Mouse (Mus musculus): ENCODE data around the gene Tmem255b.

Tmem255b gene

DNA sequence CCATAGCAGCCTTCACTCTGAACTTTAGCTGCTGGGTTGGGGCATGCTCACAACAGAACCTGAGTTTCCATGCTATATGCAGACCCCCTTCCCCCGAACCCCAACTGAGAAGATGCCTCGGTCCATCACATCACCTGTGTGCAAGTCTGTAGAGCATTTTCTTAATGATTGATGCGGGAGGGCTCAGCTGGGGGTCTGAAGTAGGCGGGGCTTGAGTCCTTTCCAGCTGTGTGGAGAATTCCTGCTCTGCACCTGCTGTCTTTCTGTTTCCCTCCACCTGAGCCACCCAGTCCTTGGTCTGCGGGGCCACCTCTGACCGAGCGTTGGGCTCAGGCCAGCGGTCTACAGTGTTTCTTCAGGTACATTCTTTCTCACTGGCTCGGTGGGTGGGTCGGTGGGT lies at the start of gene Tmem255b:
Gene Tmem255b (plus strand): TSS at position 301 of the 400 bp plus-strand sequence.
- DNase-seq (ENCODE audit: low spot score in 2 of 2) = no peak

DNA sequence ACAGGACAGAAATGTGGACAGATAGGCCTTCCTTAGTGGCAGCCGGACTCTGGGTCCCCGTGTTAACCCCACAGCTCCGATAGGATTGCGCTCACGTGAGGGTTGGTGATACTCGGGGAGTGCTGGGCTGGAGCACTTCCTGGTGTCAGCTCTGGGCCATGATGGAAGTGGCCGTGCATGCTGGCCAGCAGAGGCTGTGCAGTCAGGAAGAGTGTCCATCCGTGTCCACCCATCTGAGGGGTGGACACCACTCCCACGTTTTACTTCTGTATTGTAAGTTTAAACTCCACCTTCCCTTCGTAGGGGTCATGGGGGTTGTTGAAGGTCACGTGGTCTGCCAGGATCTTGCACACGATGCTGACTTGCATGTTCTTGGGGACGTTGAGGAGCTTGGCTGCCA lies 48.6 kb upstream of the Tmem255b start:
- DNase-seq (ENCODE audit: low spot score in 2 of 2) = no peak

DNA sequence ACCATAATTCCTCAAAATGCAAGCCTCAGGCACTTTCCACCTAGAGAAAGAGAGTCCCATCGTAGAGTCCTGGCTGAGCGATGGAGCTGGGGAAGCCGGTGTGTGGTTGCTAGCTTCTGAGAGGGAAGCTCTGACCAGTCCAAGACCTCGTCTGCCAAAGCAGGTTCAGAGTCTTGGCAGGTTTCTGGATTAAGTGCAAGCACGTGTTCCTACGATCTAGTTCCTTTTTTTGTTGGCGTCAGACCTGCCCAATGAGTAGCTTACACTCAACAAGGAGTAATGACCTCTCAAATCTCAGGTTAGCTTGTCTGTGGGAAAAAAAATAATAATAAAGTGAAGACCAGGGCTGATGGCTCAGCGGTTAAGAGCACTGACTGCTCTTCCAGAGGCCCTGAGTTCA lies 47.3 kb upstream of the Tmem255b start:
- no peak for DNase-seq (ENCODE audit: low spot score in 2 of 2)

DNA sequence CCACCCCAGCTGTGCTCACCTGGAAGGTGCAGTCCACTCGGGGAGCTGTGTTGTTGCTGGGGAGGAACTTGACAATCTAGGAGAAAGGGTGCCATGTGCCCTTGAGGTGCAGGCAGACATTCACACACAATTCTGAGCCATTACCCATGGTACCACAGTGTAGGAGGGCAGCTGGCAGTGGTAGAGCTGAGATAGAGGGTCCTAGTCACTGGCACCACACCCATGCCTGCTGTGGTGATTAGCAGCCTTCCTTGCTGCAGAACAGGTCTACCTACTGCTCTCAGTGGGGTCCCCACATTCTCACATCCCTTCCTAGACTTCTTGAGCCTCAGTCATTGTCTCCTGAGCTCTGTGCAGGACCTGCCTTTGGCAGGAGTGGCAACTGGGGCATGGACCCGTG lies 46.2 kb upstream of the Tmem255b start:
- no peak for DNase-seq (ENCODE audit: low spot score in 2 of 2)

DNA sequence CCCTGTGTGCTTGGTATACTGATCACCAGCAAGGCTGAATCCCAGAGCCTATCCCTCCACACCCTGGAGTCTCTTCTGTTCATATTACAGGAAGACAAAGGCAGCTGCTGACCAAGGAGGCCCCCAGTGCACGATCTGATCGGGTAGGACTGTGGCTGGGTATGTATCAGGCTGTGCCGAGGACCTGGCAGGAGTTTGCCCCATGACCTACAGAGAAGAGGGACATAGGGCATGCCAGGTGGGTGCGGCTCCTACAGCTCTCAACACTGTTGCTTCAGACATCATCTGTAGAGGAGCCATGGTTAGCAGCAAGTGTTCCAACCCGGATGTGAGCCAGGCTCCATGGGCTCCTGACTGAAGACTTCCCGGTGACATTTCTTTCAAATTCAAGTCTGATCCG lies 41.1 kb upstream of the Tmem255b start:
- DNase-seq (ENCODE audit: low spot score in 2 of 2) = no peak

DNA sequence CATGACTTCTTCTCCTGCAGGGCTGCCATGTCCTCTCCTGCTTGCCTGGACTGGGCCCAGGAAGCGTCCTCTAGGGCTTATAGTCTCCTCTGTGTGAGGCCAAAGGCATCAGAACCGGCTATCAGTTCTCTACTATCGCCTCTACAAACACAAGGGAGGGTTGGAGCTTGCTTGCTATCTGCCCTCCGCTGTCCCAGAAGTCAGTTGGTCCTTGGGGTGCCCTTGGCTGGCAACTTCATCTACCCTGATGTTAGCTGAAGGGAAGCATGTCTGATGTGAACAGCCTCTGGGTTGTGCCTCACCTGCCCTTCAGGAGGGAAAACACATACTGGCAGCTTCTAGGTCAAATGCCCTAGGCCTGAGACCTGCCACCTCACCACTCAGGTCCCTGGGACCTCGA lies 38.3 kb upstream of the Tmem255b start, which contains the start of gene Atp4b:
Gene Atp4b (minus strand): TSS at position 101 of the 400 bp plus-strand sequence.
- no peak for DNase-seq (ENCODE audit: low spot score in 2 of 2)

DNA sequence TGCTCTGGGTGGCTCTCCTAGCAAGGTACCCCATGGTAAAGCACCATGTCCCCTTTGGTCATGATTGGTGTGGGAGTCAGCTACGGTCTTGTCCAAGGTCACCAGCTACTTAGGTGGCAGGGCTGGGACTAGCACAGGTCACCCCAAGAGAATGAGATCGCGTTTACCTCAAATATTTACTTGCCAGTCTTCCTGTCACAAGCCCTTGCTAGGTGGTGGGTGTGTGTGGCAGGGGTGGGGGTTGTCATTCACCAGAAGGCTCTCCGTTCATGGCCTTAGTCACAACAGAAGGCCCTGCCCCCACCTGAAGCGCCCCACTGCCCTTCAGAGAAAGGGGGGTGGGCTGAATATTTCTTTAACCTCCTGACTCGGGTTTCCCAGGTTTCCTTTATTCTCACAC lies 31.5 kb upstream of the Tmem255b start:
- DNase-seq (ENCODE audit: low spot score in 2 of 2) = no peak

DNA sequence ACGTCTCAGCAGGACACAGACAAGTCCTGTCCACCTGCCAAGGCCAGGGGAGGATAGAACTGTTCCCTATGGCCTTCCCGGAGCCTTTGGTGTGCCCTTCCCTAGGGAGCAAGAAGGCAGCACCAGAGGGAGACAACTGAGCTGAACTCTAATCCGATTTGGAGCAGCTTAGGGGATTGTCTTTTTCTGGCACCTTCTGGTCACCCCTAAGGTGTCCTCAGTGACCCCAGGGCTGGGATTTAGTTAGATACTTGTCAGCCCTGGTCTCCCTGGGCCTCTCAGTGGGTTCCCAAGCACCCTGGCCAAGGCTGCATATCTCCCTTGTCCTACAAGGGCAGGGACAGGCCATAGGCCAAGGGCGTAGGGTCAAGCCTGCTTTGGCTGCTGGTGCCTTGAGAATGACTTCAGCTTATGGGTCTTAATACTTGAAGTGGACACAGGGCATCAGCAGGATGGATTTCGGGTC lies 30.3 kb upstream of the Tmem255b start, which contains the start of gene Grk1:
Gene Grk1 (plus strand): TSS at position 416 of the 466 bp plus-strand sequence.
- no peak for DNase-seq (ENCODE audit: low spot score in 2 of 2)

DNA sequence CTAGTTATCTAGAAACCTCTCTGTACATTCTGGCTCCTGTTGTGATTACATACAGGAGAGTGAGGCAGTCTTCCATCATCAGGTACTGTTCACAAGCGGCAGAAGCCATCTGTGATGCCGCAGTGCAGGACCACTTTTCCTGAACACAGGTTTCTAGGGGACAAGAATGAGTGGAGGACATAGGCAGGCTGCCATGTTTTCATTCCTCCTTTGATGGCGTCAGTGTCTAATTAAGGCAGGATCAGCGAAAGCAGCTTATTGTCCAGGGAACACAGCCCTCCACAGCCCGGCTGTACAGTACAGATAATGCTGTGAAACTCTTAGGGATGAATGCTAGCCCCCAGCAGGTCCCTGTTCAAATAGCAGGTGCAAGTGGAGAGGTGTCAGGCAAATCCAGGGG lies 29.0 kb upstream of the Tmem255b start:
- no peak for DNase-seq (ENCODE audit: low spot score in 2 of 2)

DNA sequence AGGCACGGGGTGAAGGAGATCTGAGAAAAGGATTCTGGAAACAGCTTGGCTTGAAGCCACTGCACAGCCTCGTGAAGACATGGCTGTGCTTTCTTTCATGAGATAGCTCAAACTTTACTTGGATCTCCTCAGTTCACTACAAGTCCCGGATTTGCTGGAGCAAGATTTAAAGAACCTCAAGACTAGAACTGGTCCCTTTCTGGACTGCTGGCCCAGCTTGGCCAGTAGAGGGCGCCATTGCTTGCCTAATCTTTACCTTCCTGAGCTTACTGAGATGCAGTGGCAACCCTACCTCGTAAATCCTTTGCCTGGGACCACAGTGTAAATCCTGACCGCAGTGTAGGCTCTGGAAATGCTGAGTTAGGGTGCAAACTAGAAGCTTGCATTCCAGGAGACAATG lies 23.4 kb upstream of the Tmem255b start:
- DNase-seq (ENCODE audit: low spot score in 2 of 2) = peak; percentile 23 to 70

DNA sequence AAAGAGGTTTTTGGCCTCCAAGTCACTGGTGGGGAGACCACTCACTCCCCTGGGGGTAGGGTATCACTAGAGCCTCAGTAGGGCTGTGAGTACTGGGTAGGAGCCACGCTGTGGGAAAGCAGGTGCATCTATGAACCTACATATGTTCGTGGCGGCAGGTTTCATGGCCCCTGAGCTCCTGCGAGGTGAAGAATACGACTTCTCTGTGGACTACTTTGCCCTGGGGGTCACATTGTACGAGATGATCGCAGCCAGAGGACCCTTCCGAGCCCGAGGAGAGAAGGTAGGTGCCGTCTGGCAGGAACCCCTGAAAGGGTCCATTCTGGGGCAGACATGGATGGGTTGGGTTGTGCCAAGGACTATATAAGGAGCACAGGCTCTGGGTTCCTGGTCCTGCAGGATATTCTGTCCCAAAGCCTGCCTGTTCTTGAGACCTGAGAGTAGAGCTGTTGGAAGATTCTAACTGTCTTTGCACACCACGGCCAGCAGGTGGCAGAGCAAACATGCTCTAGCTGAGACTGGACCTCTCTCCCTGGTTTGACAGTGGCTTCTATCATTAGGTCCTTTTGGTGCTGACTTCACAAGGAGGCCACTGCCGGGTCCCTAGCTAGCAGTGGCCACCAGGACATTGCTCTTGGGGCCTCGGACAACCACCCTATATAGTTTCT lies 22.0 kb upstream of the Tmem255b start:
- peak; percentile 15 to 66 for DNase-seq (ENCODE audit: low spot score in 2 of 2)

DNA sequence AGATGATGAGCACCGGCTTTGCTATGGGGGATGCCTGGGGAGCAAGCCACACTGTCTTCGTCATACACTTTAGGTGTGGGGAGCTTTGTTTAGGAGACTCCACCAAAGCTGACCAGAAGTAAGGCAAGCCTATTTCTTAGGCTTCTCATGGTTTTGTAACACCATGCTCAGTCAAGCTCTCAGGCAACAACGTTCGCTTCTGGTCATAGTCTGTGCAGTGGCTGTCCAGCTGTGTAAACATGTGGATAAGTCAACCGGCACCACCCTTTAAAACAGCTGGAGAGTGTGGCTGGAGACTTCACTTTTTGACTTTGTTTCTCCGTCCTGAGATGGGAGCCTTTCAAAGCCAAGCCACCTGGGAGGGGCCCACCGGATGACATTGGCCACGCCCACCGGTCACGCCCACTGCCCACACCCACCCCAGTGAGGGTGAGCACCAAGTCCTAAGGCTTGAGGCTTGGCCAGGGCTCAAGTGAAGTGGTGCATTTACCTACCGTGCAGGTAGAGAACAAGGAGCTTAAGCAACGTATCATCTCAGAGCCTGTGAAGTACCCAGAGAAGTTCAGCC lies 21.1 kb upstream of the Tmem255b start:
- DNase-seq (ENCODE audit: low spot score in 2 of 2) = no peak

DNA sequence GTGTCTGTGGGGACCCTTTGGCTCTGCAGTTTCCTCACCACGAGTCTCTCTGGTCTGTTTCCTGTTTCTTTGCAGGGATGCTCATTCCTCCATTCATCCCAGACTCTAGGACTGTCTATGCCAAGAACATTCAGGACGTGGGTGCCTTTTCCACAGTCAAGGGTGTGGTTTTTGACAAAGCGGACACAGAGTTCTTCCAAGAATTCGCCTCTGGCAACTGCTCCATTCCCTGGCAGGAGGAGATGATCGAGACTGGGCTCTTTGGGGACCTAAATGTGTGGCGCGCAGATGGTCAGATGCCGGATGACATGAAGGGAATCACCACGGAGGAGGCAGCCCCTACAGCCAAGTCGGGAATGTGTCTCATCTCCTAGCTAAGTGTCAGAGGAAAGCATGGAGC lies 19.1 kb upstream of the Tmem255b start:
- no peak for DNase-seq (ENCODE audit: low spot score in 2 of 2)

DNA sequence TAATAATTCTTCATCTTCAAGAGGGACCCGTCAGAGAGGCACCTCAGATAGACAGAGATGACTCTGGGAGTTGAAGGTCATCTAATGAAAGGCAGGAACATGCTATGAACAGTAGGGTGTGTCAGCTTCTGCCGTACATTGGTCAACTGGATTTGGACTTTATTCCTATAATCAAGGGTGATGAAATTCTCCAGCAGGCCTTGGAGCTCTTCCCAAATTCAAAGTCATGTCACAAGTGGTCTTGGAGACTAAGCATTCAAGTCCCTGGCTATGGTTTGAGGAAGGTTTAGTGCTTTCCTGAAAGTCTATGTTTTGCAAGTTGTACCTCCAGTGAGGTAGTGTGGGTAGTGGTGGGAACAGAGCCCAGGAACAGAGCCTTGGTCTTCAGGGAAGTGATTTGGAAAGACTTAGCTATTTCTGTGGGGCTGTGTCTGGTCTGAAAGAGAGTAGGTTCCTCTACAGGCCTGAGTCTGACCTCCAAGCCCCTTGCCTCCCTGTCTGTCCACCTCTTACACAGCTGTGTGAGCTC lies 15.8 kb upstream of the Tmem255b start:
- DNase-seq (ENCODE audit: low spot score in 2 of 2) = no peak

DNA sequence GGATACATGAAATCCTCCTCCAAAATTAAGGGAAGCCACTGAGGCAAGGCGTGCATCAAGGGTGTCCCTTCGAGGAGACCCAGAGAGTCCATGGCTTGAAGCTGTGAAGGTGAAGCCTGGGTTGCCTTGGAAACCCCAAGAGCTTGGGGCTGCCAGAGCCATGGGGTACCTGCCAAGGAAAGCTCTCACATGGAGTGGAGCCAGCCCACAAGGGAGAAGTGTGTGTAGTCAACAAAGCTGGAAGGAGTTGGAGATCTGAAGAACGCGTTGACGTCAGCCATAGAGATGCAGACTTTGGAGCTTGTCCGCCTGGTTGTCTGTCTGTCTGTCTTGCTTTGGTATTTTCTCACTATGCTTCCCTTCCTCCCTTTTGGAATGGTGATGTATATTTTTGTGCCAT lies 14.0 kb upstream of the Tmem255b start:
- DNase-seq (ENCODE audit: low spot score in 2 of 2) = no peak

DNA sequence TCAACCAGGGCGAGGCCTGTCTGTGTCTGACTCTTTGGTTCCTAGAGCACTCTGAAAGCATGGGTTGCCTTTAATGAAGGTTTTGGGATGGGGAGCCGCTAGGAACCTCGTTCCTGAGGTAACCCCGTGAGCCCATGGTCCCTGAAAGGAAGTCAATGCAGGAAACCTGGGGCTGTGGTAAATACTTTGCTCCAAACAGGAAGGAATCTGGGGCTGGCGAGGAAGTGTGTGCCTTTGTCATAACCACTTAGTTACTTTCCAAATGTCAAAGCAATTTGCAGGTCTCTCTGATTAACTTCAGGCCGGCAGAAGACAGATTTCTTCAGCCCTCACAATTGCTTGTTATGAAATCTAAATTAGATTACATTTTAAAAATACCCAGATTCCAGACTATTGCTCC lies 7.6 kb upstream of the Tmem255b start:
- DNase-seq (ENCODE audit: low spot score in 2 of 2) = no peak

DNA sequence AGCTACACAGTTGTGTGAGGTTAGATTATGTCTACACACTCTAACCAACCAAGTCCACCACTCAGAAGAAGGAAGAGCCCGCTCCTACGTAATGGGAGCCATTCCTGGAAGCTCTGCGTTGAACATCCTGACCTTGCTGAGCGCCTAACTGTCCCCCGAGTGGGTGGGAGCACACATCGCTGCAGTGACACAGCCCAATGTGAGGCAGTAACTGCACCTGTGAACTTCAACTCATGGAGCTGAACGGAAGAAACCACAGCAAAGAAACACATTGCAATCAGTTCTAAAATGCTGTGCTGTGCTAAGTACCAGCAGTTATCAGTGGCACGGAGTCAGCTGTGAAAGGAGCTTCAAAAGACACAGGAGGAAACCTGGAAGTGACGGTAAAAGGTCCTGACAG lies 6.8 kb upstream of the Tmem255b start:
- no peak for DNase-seq (ENCODE audit: low spot score in 2 of 2)

DNA sequence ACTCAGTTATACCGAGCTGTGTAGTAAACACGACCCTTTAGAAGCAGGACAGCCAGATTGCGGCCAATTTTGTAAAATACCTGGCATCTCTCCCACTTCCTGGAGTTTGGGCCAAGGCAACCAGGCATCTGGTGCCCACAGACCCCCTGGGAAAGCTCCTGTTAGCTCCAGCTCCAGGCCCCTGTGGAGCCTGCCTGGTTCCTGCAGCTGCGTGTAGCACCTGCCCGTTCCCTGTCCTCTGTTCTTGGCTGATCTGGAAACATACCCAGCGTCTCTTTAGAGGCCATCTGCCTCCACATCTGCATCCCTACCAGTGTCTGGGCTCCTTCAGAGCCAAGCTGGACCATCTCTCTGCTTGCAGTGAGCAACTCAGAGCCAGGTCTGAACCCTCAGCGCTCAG lies 4.6 kb upstream of the Tmem255b start:
- no peak for DNase-seq (ENCODE audit: low spot score in 2 of 2)

DNA sequence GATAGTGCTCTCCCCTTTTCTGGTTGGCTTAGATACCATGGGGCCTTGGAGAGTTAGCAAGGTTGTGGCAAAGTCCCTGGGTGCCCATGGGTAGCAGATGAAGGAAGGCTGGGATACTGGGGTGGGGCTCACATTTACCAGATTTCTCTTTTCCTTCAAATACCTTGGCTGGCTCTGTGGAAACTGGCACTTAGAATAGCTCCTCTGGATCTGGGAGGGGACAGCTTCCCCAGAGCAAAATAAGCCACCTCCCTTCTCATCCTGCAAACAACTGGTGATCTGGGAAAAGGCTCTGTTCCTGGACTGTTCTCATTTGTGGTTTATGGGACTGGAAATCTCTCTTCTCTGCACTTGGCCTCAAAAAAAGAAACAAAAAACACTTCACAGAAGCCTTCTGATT lies 4.1 kb upstream of the Tmem255b start:
- no peak for DNase-seq (ENCODE audit: low spot score in 2 of 2)

DNA sequence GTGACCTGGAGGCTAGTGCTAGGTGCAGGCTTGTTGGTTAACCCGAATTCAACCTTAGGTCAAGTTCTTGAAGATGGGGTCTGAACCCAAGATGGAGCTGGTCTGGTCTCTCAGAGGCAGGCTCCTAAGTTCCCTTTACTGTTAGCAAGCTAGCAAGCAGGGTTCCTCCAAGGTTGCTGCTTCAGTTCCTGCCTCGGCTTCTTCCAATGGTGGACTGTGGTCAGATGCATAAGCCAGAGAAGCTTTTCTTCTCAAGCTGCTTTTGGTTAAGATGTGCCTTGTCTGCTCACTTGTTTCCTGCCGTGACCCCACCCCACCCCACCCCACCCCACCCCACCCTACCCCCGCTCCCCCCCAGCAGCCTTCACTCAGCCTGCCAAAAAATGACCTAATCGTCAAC lies 1.9 kb upstream of the Tmem255b start:
- DNase-seq (ENCODE audit: low spot score in 2 of 2) = no peak

DNA sequence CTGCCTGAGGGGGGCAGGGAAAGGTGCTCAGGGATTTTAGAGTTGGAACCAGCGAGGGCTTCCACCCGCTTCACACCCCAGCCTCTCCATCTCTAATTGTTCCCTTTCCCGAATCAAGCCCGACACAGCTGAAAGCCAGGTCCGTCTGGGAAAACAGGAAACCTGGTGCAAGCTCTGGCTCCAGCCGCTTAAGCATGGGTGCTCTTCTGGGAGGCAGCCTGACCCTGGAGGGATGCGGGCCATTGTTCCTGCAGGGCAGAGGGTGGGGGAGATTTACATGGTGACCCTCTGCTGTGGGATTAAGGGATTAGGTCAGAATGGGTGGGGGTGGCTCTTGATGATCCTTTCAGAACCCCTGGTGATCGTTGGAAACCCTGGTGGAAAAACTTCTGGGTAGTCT lies 1.1 kb downstream of the Tmem255b start:
- DNase-seq (ENCODE audit: low spot score in 2 of 2) = no peak

DNA sequence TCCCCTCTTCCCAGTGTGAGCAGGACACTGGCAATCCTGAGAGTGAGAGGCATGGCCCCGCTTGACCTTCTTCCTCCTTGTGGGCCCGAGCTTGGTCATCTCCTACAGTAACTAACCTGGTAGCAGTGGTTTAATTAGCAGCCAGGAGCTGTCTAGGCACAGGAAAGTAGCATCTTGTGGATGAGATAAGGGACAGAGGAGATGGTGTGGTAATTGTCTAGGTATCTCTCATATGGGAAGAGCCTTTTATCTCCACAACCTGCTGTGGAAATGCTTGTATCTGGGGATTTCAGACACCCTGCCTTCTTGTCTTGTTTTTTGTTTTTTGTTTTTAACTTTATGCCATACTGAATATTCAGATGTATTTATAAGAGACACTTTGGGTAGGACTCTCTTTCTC lies 2.5 kb downstream of the Tmem255b start:
- no peak for DNase-seq (ENCODE audit: low spot score in 2 of 2)

DNA sequence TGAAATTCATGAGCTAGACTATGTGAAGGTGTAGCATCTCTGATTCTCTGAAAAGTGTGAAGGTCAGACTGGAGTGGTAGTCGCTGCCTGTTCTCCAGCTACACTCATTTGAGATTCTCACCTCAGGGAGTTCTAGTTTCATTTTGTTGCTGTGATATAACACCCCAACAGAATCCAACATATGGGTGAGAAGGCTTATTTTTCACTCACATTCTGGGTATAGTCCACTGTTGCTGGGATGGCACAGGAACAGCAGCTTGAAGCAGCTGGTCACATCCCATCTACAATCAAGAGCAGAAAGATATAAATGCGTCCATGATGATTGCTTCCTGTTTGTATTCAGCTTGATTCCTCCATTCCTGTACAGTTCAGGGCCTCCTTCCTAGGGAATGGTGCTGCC lies 7.2 kb downstream of the Tmem255b start:
- no peak for DNase-seq (ENCODE audit: low spot score in 2 of 2)
